Mouse (Mus musculus): ENCODE measurements around the gene Mvb12a.

DNA sequence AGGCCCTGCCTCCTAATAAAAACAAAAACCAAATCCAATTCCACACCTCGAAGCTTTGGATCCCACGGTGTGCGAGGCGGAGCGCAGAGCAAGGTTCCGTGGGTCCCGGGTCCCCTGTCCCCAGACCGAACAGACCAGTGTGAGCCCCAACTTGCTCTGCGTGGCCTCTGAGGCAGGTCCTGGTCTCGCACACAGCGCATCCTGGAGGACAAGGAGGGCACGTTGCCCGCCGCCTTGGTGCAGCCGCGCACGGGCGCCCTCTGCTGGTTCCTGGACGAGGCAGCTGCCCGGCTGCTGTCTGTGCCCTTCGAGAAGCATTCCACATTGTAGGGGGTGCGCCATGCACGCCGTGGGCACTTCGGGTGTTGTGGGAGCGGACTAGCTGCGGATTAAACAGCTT is 53.1 kb downstream of the Mvb12a start:
- peak; percentile 95 for TF ChIP-seq CTCF (conservative IDR thresholded peaks at IDR 0.05; ENCODE audit: insufficient read depth, insufficient read length, low read depth, low read length)
- TF ChIP-seq POLR2A (IDR thresholded peaks at IDR 0.05; ENCODE audit: low read depth, low read length), result no peak
